Mouse (Mus musculus): ENCODE results near the gene Fbxl16. TPM values are rescaled to one million over a fixed set of nuclear protein-coding genes. Genes with fewer than 3 reads are reported as not detected.
A peak's percentile ranks its signal among the peaks of the same experiment; 100 is the strongest.

Gene Fbxl16
- polyA plus RNA-seq, 1 experiment: 4.7 TPM

GRCm38 (mm10) chr17:25831451-25832281 lies 22.8 kb downstream of the Fbxl16 start:
- Histone ChIP-seq H3K4me3 (ENCODE audit: insufficient read depth, low read length) (peak overlapping the region; percentile 86), H3K4me1 (ENCODE audit: control insufficient read depth, insufficient read depth, low read length) (peaks cover 12% of the 10 kb centered on the region), H3K27ac (ENCODE audit: insufficient read depth, low read length) (peak overlapping the region; percentile 77)
- peak; percentile 22 for TF ChIP-seq POLR2A (IDR thresholded peaks at IDR 0.05; ENCODE audit: low read depth, low read length)
- no peak for TF ChIP-seq CTCF (IDR thresholded peaks at IDR 0.05; ENCODE audit: borderline replicate concordance, insufficient read depth, low read length)

DNA sequence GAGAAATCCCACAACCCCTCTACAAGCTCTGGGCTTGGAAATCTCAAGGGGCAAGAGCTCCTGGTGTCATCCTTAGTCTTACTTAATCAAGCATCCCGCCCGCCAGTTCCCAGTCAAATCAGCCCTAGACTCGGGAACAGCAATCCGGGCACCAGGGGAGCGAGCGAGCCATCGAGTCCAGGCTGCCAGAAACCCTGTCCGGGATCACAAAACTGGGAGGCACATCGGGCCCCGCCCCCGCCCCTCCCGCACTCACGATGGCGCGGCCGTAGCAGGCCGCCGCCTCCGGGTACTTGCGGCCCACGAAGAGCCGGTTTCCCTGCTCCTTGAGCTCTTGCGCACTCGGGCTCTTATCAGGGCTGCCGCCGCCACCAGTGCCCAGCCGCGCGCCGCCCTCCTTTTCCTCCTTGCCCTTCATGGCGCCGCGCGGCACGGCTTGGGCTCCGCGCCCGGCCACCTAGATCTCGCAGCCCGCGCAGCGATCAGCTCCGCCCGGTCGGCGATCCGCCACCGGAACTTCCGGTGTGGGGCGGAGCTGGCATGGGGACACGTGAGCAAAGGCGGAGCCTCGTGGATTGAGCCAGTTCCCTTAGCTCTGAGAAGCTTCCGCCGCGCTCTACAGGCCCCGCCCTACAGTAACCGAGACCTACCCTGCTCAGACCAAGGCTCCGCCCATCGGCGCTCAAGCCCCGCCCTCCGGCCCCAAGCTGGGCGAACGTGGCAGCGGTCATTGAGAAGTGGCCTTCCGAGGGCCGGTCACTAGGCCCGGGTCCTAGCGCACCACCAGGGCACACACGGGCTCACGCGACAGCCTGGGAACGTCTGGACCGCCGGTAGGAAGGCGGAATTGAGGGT lies 23.8 kb downstream of the Fbxl16 start:
- peaks cover 14% of the 10 kb centered on the region for H3K4me1 ChIP-seq (ENCODE audit: control insufficient read depth, insufficient read depth, low read length)
- no peak for TF ChIP-seq CTCF (IDR thresholded peaks at IDR 0.05; ENCODE audit: borderline replicate concordance, insufficient read depth, low read length)
- peak; percentile 83 for TF ChIP-seq POLR2A (IDR thresholded peaks at IDR 0.05; ENCODE audit: low read depth, low read length)

GRCm38 (mm10) chr17:25833291-25833663 lies 24.4 kb downstream of the Fbxl16 start, which contains the start of gene Stub1:
Gene Stub1, minus strand, starts transcription at chr17:25833404.
- TF ChIP-seq POLR2A (IDR thresholded peaks at IDR 0.05; ENCODE audit: low read depth, low read length): peak; percentile 23; the same call in 1 of the 2 replicates
- TF ChIP-seq CTCF (IDR thresholded peaks at IDR 0.05; ENCODE audit: borderline replicate concordance, insufficient read depth, low read length): no peak
- Histone ChIP-seq H3K27ac (ENCODE audit: insufficient read depth, low read length) (peak within 1 kb of the TSS; percentile 94), H3K4me1 (ENCODE audit: control insufficient read depth, insufficient read depth, low read length) (peaks cover 14% of the 10 kb centered on the region), H3K4me3 (ENCODE audit: insufficient read depth, low read length) (peak within 1 kb of the TSS; percentile 86)

More for the DNA sequence above, 23.8 kb downstream of the Fbxl16 start:
- Histone ChIP-seq H3K4me3 (ENCODE audit: insufficient read depth, low read length) (peak overlapping the region; percentile 86), H3K27ac (ENCODE audit: insufficient read depth, low read length) (peak overlapping the region; percentile 94)

- Histone ChIP-seq H3K27ac (ENCODE audit: insufficient read depth, low read length) (peak overlapping the region; percentile 94; the same call in 1 of the 2 replicates), H3K4me1 (ENCODE audit: control insufficient read depth, insufficient read depth, low read length) (peaks cover 14% of the 10 kb centered on the region), H3K4me3 (ENCODE audit: insufficient read depth, low read length) (peak overlapping the region; percentile 69)
- TF ChIP-seq POLR2A (IDR thresholded peaks at IDR 0.05; ENCODE audit: low read depth, low read length) (no peak), CTCF (IDR thresholded peaks at IDR 0.05; ENCODE audit: borderline replicate concordance, insufficient read depth, low read length) (no peak)
Measured at GRCm38 (mm10) chr17:25833961-25834594, 25.2 kb downstream of the Fbxl16 start.

GRCm38 (mm10) chr17:25834595-25835222 lies 25.8 kb downstream of the Fbxl16 start:
- peak overlapping the region; percentile 69; the same call in 1 of the 2 replicates for H3K4me3 ChIP-seq (ENCODE audit: insufficient read depth, low read length)
- H3K27ac ChIP-seq (ENCODE audit: insufficient read depth, low read length): no peak overlapping the region
- H3K4me1 ChIP-seq (ENCODE audit: control insufficient read depth, insufficient read depth, low read length): peaks cover 14% of the 10 kb centered on the region
- TF ChIP-seq CTCF (IDR thresholded peaks at IDR 0.05; ENCODE audit: borderline replicate concordance, insufficient read depth, low read length) (no peak), POLR2A (IDR thresholded peaks at IDR 0.05; ENCODE audit: low read depth, low read length) (0 out of 2 replicates have a peak, but pooled peaks have one; percentile 8)

DNA sequence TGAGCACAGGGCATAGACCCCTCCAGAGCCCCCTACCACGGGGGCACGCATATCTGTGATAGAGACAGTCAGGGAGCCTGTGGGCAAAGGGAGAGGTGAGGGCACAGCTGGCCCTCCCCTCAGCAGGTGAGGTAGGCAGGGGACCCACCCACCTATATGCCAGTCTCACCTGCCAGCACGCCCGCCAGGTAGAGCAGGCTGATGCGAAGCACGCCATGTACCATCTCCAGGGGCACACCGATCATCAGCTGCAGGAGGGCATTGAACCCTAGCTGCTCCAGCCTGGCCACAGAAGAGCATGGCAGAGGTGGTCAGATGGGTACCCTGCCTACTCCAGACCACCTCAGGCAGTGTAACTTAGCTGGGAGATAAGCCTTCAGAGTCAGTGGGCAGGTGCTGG lies 26.4 kb downstream of the Fbxl16 start:
- H3K4me3 ChIP-seq (ENCODE audit: insufficient read depth, low read length): no peak overlapping the region
- no peak for TF ChIP-seq CTCF (IDR thresholded peaks at IDR 0.05; ENCODE audit: borderline replicate concordance, insufficient read depth, low read length)
- TF ChIP-seq POLR2A (IDR thresholded peaks at IDR 0.05; ENCODE audit: low read depth, low read length): peak; percentile 8
- peaks cover 14% of the 10 kb centered on the region for H3K4me1 ChIP-seq (ENCODE audit: control insufficient read depth, insufficient read depth, low read length)
- H3K27ac ChIP-seq (ENCODE audit: insufficient read depth, low read length): no peak overlapping the region

- TF ChIP-seq CTCF (IDR thresholded peaks at IDR 0.05; ENCODE audit: borderline replicate concordance, insufficient read depth, low read length) (no peak), POLR2A (IDR thresholded peaks at IDR 0.05; ENCODE audit: low read depth, low read length) (no peak)
- Histone ChIP-seq H3K4me1 (ENCODE audit: control insufficient read depth, insufficient read depth, low read length) (peaks cover 14% of the 10 kb centered on the region), H3K27ac (ENCODE audit: insufficient read depth, low read length) (no peak overlapping the region), H3K4me3 (ENCODE audit: insufficient read depth, low read length) (no peak overlapping the region)
Measured at GRCm38 (mm10) chr17:25835816-25836215, 26.9 kb downstream of the Fbxl16 start.

DNA sequence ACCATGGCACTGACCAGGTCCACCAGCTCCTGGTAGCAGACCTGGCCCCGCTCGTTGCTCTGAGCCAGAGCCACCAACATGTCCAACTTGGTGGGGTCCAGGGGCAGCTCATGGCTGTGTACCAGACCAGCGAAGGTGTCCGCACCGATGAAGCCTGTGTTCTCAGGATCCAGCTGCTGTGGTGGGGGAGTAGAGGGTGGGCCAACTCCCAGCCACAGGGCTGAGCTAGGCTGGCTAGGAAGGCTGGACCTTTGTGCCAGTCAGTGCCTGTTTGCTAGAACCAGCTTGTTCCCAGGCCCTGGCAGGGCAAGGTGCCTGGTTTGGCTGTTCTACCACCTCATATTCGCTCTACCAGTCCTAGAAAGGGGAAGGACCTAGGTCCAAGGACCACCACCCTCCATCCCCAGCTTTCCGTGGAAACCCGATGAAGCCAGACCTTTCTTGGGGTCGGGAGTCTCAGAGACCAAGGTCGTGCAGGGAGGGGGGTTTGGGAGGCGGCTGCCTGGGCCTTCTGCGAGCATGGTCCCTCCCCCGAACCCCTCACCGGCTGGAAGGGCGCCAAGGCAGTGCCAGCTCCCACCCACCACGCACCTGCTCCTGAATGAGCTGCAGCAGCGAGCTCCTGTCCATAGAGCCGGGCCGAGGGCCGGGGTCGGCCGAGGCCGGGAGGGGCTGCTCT lies 27.7 kb downstream of the Fbxl16 start:
- Histone ChIP-seq H3K4me3 (ENCODE audit: insufficient read depth, low read length) (0 out of 2 replicates have a peak overlapping the region, but pooled peaks have one; percentile 3), H3K27ac (ENCODE audit: insufficient read depth, low read length) (no peak overlapping the region), H3K4me1 (ENCODE audit: control insufficient read depth, insufficient read depth, low read length) (peaks cover 12% of the 10 kb centered on the region)
- TF ChIP-seq POLR2A (IDR thresholded peaks at IDR 0.05; ENCODE audit: low read depth, low read length): no peak; the same call in 1 of the 2 replicates
- no peak for TF ChIP-seq CTCF (IDR thresholded peaks at IDR 0.05; ENCODE audit: borderline replicate concordance, insufficient read depth, low read length)

All from embryonic fibroblast, embryonic 13.5 days (primary cell).